Mouse (Mus musculus) left cerebral cortex, postnatal 4 days (tissue): Measurements from ENCODE around the gene Stox2. TPM values are rescaled to one million over a fixed set of nuclear protein-coding genes. Genes with fewer than 3 reads are reported as not detected.

Experiments used
- DNase-seq: peaks from one replicate; pipeline ENCODE4 v3.0.0-alpha.2; 2022
- intact Hi-C: fragments of 180-260 bp; cut with DNase I; formaldehyde crosslinking; loops from one replicate; pipeline ENCODE4 v1.15.1; 2025
- total RNA-seq, 2 experiments: library from RNA; stranded (reverse); gene quantifications; 2 replicates each; pipeline ENCODE4 v1.2.3; 2021

The Stox2 gene
- total RNA-seq, 2 experiments from 2014 or later = 118 to 122 TPM

DNA sequence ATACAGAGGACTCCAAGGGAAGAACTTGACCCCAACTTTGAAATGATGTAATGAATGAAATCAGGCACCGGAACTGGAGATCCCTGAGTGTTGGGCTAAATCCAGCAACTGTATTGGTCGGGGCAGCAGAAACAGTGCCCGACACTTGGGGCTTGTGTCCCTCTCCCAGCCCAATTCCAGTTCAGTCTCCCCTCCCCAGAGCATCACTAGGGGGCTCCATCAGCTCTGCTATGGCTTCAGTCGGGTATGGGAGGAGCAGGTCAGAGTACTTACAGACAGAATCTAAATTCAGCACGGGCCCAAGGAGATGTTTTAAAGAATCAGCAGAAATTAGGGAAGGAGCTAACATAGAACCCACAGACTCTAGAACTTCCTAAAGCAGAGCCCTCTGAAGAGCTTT, 240.7 kb downstream of the Stox2 start:
- intact Hi-C loops = no loop called here
- DNase-seq = no peak

DNA sequence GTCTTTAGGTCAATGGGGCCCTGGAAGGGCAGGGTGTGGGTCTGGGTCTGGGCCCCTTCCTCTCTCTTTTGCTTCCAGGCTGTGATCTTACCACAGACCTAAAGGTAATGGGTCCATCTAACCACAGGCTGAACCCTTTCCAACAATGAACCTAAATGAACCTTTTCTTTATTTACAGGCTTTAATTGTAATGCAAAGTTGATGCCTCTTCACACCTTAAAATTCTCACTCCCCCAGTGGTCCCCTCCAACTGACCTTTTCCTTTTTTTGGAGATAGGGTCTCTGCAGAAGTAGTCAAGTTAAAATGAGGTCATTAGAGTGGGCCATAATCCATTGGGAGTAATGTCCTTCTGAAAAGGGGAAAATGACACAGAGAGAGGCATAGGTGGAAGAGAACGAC, 249.8 kb downstream of the Stox2 start:
- no peak for DNase-seq
- intact Hi-C loops = no loop called here

DNA sequence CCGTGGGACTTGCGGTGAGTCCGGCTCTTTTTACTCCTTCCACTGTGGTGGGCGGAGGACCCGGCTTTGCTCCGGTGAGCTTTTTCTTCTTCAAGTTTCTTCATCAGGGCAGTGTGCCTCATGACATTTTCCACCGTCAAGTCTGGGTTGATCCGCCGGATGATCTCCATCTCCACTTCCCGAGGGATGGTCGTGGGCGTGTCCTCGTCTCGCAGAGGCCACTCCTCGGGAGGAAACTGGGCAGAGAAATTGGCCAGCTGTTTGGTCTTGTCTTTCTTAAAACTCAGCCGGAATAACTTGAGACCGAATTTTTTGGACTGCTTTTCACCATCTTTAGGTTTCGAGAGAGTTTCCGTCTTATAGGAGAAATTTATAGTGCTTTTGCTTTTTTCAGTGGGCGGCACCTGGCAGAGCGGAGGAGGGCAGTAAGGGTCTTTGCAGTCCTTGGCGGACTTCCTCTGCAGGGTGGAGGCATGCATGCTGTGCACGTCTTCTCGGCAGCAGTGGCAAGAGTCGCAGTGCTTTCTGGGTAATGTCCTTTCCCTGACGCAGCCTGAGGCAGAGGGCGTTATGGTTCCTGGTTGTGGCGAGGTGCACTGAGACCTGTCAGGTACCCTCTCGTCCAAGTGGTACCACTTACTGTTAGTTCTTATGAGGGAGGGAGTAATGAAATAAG, 252.7 kb downstream of the Stox2 start:
- intact Hi-C loops = no loop called here
- DNase-seq = no peak

DNA sequence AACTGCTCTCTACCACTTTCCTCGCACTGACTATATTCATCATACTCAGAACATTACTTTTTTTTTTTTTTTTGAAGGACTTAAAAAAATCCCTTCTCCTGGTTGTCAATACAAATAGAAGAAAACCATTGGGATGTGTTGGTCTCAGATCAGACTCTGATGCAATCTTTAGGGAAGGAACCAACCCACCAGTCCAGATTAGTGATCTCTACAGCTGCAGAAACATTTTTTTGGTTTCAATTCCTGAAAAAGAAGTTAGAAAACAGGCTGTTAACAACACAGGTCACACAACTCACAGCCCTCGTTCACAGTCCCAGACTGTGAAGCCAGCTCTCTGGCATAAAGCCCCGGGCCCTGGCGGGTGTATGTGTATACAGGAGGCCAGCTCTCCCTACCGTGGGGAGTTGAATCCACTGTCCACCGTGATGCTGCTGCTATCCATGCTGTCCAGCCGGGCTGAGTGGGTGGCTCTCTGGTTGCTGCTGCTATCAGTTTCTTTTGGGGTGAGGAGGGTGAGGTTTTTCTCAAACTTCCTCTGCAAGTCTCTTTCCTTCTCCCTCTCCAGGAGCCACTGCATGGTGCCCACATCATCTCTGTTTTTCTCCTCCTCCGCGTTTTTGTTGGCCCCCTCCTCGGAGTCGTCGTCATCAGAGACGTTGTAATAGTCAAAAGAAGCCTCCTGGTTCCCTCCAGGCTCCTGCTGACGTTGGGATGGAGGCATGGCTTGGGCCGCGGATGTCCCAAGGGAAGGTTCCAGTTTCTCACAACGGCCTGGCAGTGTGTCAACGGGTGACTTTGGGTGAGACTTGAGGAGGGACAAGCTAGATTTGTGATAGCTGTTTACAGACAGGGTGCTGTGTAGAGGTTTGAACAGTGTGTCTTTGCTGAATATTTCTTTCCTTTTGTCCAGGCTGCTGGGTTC, 254.5 kb downstream of the Stox2 start:
- DNase-seq = no peak
- intact Hi-C loops = no loop called here

DNA sequence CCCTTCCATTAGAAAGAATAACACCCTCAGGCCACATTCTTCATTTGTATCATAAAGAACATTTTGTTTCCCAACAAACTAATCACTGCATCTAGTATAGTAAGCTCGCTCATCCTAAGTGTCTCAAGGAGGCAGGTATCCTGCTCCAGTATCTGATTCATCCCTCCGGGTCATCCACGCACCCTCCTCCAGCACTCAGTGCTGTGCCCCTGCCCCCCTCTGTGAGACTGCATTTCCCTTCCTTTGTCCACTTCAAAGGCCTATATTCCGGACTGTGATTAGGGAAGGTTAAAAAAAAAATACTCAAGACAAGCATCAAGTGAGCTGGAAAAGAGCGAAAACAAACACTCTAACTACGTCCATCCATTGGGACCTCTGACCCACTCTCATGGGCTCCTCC, 260.8 kb downstream of the Stox2 start:
- DNase-seq = no peak
- intact Hi-C loops = no loop called here

DNA sequence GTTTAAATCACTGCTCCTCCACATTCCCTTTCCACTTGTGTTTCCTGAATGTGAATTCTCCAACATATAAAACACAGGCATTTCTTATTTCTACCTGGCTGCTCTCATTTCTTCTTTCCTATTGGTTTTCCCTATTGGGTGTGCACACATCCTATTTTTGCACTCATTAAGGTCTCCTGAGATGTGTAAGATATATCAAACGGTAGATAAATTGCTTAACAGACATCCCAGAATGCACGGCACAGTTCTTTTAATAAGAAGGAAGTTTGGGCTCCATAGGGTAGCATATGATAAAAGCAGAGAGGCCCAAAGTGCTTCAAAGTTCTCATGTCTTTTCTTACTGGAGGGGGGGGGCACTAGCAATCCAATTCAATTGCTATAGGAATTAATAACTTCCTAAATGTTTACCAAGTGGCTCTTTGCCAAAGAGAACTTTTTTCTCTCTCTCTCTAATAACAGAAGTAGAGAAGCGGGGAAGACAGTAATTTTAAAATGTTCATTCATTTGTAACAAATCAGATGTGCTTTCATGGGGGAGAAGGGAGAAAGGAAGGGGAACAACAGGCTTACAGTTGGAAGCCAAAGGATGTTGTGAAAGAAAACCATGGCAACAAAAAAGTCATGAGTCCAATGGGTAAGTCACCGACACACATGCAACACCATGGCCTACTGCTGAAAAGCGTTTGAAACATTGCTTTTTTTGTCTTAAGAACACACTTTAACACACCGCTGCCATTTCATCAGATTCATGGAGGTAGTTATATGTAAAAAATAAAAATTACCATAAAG, 263.2 kb downstream of the Stox2 start:
- no peak for DNase-seq
- intact Hi-C loops = no loop called here

DNA sequence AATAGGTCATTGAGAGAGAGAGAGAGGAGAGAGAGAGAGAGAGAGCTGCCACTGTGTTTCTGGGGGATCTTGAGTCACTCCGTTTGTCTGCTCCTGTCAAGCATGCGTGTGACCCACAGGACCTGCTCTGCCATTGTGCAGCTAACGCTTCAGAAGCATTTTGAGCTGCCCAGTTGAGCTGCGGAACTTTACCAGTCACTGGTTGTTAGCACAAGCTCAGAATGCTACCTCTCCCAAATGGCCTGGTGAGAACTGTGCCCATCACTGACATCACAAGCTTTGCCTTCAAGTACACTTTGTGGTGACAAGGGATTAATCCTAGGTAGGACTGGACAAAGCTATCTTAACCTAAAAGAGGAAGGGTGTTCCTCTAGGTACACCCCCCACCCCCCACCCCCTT, 263.9 kb downstream of the Stox2 start:
- intact Hi-C loops = no loop called here
- DNase-seq = no peak

DNA sequence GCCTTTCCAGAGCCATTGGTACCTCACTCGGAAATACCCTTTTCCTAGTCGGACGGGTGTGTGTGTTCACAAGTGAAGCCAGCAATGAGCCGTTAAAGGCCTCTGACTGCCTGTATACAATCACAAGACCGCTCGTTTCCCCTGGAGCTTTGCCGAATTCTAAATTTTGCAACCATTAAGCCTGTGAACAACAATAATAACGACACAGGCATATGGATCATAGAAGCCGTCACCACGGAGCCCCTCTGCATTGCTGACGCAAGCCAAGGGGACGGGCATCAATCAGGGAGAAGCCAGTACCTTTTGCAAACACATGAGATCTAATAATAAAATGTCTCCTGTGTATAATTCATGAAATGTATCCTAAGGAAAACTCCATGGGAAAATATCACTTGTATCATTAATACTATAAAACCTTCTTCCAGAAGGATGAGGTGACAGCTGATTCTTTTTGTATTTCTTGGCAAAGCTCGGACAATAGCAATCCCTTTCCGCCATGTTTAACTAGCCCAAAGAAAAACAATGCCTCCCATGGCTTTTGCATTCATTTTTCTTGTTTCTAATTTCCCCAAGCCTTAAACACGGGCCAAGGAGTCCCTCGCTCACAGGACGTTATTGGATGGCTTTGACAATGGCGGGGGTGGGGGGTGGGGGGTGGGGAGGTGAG, 265.0 kb downstream of the Stox2 start:
- intact Hi-C loops = no loop called here
- no peak for DNase-seq

DNA sequence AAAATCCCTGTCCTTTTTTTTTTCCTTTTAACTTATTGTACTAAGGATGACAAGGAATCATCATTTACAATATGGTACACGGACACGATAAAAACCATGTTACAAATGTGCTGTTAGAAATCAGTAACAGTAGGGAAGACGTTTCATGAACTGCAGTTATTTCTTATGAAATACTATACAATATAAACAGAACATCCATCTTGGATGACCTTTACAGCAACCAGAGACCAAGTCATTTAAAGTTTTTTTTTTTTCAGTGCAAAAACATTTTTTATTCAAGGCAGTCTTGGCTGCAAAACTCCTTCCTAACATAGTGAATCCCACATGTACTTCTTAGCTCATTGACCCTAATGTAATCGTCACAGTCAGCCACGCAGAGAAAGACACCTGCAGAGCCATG, 266.0 kb downstream of the Stox2 start:
- intact Hi-C loops = no loop called here
- no peak for DNase-seq

DNA sequence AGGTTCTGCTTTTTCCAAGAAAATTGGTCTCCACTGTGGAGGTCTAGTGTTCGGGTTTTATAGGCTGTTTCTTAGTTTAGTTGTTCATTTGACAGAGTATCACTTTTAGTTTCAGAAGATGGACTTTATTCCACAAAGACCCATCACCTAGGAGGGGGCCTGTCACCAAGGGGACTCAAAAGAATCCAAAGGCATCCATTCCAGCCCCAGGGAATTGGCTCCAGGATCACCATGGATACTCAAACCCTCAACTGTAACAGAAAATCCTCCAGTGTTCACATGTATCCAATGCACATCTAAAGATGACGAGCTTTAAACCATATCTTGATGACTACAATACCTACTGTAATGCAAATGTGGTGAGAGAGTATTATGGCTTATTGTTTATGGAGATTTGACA, 267.4 kb downstream of the Stox2 start:
- intact Hi-C loops = loop anchor here (10.0 kb wide), 1 partner anchor 154 kb away; no protein-coding TSS in a partner anchor
- no peak for DNase-seq

DNA sequence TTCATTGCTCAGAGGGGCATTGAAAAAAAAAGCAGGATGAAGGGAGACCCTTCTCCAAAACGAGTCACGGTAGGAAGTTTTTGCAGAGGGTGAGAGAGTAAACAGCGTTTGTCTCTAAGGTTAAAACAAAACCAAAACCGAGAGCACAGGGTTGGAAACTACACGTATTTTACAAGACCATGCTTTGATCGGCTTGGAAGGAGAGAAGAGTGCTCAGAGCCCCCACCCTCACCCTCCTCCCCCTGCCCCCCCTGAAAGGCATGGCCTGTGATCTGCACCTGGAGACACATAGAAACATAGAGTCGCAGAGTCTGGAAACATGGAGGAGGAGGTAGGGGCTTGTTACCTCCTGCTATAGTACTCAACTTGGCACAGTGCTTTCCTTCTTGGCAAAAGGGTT, 272.3 kb downstream of the Stox2 start:
- intact Hi-C loops = loop anchor here (10.0 kb wide), 1 partner anchor 149 kb away; no protein-coding TSS in a partner anchor

DNA sequence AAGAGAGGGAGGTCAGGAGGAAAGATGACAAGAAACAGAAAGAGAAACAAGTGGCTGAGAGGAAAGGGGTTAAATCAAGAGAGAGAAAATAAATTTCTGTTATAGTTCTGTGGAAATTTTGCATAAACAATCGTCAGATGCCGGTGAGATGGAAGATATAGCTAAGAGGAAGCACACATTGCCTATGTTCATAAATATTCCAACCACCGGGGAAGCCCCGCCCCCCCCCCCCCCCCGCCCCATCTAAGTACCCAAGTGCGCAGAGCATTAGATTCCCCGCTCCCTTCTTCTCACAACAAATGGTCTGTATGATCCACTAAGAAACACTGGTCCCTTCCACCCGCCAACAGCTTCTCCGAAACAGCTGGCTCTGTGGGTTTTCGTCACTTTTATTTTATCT, 273.3 kb downstream of the Stox2 start:
- no peak for DNase-seq
- intact Hi-C loops = loop anchor here (10.0 kb wide), 1 partner anchor 148 kb away; no protein-coding TSS in a partner anchor

More for the DNA sequence above, 272.3 kb downstream of the Stox2 start:
- DNase-seq = no peak

DNA sequence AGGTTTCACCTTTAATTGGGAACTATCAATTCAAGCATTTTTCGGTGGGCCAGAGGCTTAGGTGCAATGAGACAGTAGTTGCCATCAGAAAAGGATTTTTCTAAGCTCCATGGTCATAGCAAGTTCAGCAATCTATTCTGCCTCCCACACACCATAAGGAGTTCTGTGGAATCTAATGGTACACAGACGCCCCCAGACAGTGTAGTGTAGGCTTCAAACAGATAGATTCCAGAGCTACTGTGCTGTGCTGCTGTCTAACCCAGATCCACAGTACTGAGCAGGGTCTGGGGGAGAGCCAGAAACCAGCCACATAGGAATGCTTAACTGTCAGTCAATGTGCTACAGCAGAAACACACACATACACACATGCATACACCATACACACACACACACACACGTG, 285.5 kb downstream of the Stox2 start:
- no peak for DNase-seq
- intact Hi-C loops = no loop called here

DNA sequence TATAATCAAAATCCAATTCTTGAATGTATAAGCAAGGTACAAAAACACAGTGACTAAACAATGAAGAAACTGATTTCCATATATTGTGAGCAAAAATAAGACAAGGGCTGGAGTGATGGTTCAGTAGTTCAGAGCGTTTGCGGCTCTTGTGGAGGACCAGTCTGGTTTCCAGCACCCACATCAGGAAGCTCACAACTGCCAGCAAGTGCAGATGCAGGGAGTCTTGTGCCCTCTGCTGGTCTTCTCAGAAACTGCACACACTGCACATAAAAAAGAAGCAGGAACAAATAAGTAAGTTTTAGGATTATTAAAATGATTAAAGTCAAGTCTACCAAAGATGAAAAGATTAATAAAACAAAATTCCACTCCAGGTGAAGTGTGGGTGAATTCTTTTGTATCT, 291.6 kb downstream of the Stox2 start:
- intact Hi-C loops = no loop called here

DNA sequence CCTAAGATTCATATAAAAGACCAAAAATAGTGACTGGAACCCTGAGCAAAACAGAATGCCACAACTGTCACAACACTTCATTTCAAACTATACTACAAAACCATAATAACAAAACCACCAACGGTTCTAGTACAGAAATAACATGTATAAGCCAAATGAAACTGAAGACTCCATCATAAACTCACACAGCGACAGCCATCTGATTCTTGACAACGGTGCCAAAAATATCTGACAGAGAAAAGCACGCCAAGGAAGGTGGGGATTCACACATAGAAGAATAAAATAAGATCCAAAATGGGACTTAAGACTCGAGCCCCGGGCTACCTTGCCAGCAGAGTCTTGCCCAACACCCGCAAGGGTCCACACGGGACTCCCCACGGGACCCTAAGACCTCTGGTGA, 300.9 kb downstream of the Stox2 start:
- intact Hi-C loops = no loop called here
- no peak for DNase-seq

More for the DNA sequence above, 291.6 kb downstream of the Stox2 start:
- no peak for DNase-seq

DNA sequence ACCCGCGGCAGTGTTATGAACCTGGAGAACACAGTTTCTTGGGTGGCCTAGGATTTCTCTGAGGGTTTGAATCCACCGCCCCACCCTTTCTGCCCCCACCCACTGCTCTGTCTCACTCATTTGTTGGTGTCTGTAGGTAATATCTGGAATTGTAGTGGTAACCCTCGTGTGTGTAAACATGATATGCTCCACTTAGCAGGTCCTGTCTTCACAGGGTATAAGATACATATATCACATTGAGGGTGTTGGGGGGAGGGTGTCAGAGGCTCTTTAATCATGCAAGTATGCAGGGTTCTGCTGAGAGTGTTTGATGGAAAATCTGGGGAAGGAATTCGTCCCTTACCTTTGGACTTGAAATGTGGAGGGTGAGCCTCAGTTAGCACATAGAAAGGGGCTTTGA, 310.1 kb downstream of the Stox2 start:
- intact Hi-C loops = no loop called here
- no peak for DNase-seq

DNA sequence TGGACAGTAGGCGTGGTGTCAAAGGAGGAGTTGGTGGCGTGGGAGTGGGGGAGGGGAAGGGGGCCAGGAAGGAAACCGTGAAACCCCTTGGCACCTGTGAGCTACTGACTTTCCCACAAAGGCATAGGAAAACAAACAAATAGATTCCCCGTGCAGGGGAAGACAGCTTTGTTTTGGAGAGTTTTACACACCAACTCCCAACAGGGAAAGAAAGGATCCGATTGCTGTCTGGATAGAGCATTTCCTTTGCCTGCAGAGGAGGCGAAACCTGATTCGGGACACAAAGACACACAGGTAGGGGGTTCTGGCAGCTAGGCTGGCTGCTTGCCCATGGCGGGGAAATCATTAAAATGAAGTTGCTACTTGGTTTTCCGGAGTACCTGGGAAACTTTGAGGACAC, 310.6 kb downstream of the Stox2 start:
- peak; percentile 9 for DNase-seq

DNA sequence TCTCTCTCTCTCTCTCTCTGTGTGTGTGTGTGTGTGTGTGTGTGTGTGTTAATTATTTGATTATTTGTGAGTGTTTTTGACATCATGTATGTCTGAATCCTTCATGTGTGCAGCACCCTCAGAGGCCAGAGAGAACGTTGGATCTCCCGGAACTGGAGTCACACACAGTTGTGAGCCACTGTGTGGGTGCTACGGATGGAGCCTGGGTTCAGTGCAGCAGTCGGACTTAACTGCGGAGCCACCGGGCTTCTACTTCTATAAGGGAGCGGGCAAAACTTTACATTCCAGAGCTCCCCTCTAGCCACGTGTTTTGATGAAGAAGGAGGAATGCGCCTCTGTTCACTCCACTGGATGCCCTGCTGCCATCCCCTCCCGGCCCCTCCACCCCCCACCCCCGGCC, 311.4 kb downstream of the Stox2 start:
- intact Hi-C loops = no loop called here
- DNase-seq = no peak

More for the DNA sequence above, 310.6 kb downstream of the Stox2 start:
- intact Hi-C loops = no loop called here

DNA sequence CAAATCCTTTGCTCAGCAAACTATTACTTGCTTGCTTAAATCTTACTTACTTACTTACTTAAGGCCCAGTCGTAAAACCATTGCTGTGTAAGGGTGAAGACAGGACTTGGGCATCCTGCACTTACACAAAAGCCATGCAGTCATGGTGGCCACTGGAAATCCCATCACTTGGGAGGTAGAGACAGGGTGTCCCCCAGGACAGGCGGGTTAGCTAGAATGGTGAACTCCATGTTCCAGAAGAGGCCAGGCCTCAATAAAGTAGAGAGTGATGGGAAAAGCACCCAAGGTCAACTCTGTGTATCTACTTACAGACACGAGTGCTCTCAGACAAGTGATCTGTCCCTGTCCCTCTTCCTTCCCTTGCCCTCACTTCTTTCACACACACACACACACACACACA, 312.8 kb downstream of the Stox2 start:
- no peak for DNase-seq
- intact Hi-C loops = no loop called here
